Mouse (Mus musculus): ENCODE measurements around the gene 2410004P03Rik.
"Not testable (repeated sequence)": the region's sequence is repeated elsewhere in the genome, so short reads cannot be mapped to it uniquely, and the experiment has no call there.

The 2410004P03Rik gene

DNA sequence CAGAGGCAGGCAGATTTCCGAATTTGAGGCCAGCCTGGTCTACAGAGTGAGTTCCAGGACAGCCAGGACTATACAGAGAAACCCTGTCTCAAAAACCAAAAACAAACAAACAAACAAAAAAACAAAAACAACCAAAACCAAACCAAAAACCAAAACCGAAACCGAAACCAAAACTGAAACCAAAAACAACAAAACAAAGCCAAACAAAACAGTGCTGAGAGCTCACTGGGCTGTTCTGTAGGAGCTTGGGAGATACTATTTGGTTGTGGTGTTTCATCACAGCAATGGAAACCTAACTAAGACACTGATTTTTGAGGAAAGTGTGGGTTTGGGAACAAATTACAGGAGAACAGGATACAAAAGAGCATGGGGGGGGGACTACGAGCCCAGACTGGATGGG lies 10.6 kb upstream of the 2410004P03Rik start:
- DNase-seq (ENCODE audit: low read depth, low spot score): no peak

DNA sequence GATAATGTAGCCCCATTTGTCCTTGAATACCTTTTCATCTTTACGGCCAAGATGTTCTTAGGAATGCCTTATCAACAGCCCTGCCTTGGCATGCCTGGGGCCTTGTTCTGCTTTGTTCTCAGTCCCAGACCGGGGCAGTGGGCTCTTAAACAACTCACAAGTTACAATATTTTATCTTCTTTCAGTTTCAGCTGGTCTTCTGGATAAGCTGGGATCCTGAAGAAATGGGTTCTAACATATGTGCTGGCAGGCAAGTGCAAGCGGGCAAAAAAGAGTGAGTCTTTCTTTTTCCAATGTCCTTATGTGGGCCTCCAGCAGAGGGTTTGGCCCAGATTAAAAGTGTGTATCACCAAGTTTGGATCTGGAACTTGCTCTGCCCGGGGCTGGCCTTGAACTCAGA lies 9.6 kb upstream of the 2410004P03Rik start:
- not testable (repeated sequence) for DNase-seq (ENCODE audit: low read depth, low spot score)

DNA sequence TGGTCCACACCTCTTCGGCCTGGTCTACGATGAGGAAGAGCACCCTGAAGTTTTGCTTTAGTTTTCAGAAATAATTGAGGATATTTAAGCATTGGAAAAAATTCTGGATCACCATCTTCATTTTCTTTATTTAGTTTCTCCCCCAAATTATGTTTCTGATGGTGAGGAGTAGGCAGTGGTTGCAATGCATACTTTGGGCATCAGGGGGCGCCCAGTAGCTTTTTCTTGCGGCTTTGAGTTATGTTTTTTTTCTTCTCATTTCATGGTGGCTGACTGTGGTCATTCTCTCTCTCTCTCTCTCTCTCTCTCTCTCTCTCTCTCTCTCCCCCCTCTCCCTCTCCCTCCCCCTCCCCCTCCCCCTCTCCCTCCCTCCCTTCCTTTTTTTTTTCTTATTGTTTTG lies 6.9 kb upstream of the 2410004P03Rik start:
- DNase-seq (ENCODE audit: low read depth, low spot score): no peak

DNA sequence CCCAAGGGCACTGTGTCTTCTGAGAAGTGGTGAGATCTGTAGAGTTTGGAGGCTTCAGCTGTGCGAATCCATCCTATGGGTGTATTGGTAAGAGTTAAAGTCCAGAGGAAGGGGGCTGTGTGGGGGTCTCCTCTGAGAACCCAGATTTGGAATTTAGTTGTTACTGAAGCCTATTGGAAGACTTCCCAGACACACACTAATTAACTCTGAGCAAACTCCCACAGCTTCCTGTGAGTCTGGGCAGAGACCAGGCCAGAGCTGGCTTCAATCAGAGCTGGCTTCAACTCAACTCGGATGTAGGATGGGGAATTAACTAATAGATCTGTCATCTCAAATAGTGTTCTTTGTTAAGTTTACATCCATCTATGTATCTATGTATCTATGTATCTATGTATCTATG lies 4.2 kb upstream of the 2410004P03Rik start:
- DNase-seq (ENCODE audit: low read depth, low spot score): no peak

DNA sequence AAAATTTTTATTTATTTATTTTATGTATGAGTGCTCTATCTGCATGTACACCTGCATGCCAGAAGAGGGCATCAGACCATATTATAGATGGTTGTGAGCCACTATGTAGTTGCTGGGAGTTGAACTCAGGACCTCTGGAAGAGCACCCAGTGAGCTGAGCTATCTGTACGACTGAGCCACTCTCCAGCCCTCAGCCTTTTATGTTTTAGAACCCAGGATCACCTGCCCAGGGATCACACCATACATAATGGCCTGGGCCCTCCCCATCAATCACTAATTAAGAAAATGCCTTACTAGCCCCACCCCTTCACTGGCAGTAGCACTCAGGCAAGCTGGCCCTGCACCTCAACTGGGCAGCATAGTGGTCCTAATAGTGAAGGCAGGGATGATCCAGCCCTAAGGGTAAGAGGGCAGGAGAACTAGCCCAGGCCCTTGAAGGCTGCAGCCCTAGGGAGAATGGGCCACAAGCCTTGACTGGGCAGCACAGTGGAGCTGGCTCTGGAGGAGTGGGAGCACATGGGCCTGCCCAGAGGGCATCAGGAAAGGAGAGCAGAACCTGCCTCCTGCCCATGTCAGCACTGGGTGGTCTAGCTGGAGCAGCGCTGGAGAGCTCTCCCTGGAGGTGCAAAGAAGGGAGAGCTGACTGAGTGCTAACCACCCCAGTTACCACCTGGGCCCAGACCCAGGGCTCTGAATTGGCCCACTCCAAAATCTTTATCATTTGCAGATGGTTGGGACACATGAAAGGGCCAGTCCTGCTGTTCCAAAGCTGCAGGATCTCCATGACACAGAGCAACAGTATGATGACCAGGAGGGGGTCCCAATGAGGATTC lies 756 bp upstream of the 2410004P03Rik start:
- no peak for DNase-seq (ENCODE audit: low read depth, low spot score)

DNA sequence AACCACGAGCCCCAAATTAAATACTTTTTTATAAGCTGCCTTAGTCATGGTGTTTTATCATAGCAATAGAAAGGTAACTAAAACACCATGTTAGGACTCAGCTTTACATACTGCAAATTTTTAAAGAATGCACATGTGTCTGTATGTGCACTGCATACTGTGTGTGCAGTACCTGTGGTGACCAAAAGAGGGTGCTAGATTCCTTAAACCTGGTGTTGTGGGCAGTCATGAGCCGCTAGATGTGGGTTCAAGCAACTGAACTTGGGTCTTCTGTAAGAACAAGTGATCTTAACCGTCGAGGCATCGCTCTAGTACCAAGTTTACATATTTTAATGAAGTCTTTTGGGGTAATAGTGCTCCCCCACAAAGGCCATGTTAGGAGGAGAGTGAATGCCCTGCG lies 2.1 kb downstream of the 2410004P03Rik start:
- DNase-seq (ENCODE audit: low read depth, low spot score): no peak

DNA sequence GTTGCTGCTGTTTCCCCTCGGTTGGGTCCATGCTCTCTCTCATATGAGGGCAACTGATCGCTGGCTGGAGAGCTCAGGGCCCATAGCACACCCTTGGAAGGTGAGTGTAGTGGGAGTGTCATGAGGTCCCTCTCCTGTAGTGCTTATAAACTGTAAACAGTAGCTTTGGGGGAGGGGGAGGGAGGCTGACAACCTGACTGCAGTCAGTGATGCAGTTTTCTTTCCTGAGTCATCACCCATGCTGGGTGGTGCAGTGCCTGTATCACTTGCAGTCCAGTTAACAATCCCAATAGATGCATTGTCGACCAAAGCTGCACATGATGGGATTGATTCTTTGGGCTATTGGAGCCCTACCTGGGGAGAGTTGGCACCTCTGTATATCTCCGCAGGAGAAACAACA lies 10.3 kb downstream of the 2410004P03Rik start:
- no peak for DNase-seq (ENCODE audit: low read depth, low spot score)

DNA sequence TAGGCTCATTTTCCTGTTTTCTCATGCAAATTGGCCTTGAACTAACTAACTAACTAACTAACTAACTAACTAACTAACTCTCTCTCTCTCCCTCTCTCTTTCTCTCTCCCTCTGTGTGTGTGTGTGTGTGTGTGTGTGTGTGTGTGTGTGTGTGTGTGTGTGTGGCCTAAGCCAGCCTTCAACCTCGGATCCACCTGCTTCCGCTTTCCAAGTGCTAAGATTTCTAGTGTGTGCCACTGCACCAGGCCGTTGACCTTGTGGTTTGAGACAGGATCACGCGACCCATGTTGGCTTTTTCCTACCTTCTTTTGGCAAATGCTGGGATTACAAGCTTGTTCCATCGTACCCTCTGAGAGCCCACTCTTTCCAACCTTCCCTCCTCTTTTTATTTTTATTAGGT lies 10.9 kb downstream of the 2410004P03Rik start:
- no peak for DNase-seq (ENCODE audit: low read depth, low spot score)

DNA sequence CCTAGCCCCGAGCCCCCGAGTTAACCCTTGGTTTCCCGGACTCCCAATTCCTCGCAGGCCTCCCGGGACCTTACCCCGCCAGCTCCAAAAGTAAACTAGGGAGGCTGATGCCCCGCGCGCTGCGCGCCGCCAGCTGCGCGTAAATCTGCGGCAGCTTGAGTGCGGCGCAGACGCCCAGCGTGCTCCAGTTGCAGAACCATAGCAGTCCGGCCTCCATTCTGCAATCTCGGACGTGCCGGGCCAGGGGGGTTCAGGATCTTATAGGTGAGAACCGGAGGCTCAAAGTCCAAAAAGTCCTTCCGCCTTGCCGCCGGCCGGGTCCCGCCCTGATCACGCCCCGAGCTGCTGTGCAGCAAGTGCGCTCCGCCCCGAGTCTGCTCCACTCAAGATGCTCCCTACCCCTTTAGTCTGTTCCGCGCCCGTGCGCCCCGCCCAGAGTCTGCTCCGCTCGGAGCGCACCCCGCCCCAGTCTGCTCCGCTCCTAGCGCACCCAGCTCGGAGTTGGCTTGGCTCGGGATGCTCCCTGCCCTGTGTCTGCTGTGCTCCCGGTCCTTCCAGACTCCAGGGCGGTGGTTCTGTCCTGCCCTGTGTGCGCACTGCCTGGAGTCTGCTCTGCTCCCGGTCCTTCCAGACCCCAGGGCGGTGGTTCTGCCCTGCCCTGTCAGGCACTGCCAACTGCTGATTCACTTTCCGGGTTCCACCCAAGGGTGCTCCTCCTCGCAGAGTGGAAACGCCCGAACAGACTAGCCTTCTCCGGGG lies 11.6 kb downstream of the 2410004P03Rik start, which contains the start of gene Pqlc3:
Gene Pqlc3 (minus strand): TSS at position 670 of the 759 bp plus-strand sequence.
- DNase-seq (ENCODE audit: low read depth, low spot score): no peak

DNA sequence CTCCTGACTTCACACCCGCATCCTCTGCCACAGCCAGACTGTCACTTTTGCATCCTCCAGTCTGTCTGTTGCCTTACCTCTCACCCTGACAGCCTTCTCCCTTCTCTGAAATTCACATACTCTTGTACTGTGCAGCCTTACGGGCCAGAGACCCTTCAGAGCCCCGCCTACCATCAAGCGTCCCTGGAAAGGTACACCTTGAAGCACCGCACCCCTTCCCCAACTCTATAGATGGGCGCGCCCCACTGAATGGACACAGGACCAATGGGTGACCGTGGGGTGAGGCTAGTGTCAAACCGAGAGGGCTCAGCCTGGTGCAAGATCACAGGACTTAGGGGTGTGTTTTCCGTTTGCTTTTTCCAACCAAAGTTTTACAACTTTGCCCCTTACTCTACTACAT lies 12.4 kb downstream of the 2410004P03Rik start:
- no peak for DNase-seq (ENCODE audit: low read depth, low spot score)

DNA sequence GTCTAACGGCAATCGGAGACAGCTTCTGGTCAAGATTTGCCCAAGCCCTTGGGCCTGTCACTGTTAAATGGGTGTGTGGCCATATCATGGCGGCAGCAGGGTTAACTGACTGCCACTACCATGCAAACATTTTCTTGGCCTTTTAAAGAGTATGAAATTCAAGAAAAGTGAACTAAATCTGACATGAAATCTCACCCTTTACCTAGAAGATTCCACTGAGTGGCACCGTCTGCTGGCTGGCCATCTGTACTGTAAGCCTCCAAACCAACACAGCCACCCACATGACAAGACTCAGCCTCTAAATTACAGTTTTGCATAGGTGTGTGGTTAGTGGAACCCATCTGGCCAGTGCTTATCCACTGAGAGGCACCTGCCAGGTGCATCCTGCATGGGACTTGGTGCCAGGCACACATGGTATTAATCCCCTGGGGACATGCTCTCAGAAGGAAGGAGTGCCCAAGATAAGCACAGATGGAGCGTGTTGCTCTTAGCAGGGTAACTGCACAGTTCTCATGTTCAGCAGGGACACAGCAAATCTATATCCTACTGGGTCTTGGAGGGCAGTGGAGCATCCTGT lies 14.6 kb downstream of the 2410004P03Rik start:
- DNase-seq (ENCODE audit: low read depth, low spot score): no peak

DNA sequence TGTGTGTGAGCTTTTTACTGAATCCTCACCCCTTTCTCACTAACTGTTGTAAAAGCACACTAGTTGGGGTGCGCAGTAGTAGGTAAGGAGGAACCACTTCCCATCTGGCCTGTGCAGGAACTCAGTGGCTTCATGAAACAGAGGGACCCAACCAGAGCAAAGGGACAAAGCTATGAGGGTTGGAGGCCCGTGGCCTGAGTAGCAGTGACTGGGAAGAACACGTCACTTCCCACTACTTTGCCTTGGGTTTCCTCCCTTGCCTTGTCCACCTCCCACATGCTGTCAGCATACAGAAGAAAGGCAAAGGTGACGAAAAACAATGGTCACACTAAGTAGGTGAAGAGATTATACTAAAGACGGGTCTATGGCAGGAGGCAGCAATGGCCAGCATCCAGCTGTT lies 15.2 kb downstream of the 2410004P03Rik start:
- DNase-seq (ENCODE audit: low read depth, low spot score): no peak

DNA sequence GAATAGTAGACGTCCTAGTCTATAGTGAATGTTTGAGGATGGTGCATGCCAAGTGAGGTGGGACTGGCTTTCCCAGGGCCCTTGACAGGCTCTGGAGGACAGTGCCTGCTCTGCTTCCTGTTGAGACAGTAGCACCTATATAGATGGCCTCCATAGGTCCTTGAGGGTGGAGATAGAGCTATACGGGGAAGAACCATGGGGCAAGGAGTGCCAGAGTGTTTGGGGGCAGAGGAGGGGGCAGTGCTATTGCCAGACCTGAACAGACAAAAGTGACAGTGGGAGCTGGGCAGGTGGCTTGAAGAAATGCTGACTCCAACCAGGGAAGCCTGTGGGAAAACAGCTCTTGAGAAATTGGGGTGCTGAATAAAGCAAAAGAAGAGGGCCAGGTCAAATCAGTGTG lies 17.2 kb downstream of the 2410004P03Rik start:
- no peak for DNase-seq (ENCODE audit: low read depth, low spot score)

DNA sequence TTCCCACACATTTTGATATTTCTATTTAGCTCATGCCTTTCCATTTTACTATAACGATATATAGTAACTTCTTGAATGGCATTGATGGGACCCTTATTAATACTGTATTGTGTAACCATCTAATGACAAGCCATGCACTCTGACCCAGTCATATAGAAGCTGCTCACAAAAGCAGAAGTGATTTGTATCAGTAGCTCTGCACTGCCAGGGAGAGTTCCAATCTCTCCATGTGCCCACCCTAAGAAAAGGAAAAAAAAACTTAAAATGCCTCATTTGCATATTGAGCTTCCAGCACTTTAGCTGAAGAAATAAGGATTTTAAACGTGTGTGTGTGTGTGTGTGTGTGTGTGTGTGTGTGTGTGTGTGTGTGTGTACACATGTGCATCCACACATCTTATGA lies 19.2 kb downstream of the 2410004P03Rik start:
- no peak for DNase-seq (ENCODE audit: low read depth, low spot score)

DNA sequence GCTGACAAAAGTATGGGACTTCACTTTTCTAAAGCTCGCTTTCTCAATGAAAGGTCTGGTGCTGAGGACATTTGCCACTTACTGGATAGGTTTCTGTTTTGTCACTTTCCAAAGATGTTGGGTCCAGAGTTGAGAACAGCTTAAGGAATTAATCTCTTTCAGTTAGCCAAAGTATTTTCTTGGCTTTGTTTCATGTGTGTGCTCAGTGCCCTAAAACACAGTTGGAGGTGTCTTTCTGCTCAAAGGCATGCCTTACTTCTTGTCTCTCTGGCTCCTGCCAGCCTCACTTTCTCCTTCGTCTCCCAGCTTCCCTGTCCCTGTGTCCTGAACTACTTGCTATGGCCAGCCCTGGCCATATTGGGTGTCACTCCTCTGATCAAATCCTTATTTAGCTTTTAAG lies 20.2 kb downstream of the 2410004P03Rik start:
- DNase-seq (ENCODE audit: low read depth, low spot score): no peak

DNA sequence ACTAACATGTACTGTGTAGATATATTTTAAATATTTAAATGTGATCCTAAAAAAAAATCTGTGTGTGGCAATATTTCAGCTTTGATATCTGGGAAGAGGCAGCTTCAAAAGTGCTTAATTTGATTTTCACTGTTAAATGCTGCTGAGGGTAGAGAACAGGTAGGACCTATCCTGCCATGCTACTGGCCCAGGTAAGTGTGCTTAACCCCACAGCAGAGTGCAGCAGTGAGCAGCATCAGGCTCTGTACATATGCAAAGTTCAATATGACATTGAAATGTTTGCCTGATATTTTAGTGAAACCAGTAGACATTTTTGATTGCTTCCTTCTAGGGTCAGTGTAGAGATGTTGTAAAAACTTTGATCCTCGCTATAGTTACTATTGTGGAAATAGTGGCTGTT lies 25.7 kb downstream of the 2410004P03Rik start:
- no peak for DNase-seq (ENCODE audit: low read depth, low spot score)

DNA sequence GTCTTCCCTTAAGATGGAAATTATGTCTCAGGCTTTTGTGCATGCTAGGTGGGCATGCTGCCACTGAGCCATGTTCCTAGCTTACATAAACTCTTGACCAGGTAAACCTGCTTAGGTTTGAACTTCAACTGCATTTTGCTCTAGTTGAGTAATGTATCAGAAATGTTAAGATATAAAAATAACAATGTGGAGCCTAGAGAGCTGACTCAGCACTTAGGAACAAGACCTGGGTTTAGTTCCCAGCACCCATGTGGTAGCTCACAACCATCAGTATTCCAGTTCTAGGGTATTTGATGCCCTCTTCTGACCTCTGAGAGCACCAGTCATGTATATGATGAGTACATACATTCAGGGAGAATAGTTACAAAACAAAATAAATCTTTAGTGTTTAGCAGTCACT lies 34.4 kb downstream of the 2410004P03Rik start:
- no peak for DNase-seq (ENCODE audit: low read depth, low spot score)

DNA sequence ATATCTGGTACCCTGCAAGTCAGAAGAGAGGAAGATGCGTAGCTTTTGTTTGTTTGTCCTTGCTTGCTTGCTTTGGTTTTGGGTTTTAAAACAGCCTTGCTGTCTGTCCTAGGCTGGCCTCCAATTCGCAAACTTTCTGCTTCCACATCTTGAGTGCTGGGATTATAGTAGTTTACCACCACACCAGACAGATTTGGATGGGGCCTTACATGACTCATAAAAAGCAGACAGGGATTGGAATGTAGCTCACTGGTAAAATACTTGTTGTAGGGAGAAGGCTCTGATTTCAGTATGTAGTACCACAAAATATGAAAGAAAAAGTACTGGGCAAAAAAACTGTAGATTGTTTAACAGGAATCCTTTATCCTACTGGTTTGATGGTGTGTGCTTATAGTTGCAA lies 44.7 kb downstream of the 2410004P03Rik start:
- DNase-seq (ENCODE audit: low read depth, low spot score): no peak

DNA sequence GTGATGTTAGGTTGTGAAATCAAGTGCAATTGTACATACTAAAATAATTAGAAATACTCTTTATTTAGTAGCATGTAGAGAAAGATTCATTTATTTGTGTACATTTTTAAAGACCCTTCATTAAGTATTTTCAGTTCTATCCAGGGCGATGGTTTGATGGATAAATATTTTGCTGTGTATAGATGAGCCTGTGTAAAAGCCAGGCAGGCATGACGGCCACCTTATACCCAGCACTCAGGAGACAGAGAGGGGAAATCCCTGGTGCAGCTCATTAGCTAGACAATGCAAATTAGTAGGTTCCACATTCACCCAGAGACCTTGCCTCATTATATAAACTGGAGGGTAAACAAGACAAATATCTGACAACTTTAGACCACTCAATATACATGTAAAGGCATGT lies 48.2 kb downstream of the 2410004P03Rik start:
- DNase-seq (ENCODE audit: low read depth, low spot score): no peak

DNA sequence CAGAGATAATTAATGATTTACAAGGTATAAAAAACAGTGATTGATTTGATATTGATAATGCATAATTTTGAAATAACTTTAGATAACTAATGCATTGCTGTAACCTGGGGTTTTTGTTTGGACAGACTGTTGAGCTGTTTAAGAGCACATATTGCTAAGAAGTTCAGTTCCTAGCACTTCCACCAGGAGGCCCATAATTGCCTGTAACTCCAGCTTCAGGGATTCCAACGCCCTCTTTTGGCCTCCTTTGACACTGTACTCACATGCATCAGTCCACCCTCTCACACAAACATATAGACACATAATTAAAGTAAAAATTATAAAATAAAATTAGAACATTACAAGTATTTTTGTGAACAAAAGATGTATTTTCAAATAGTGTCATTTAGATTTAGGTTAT lies 52.7 kb downstream of the 2410004P03Rik start:
- no peak for DNase-seq (ENCODE audit: low read depth, low spot score)
